Comparison of ENCODE assay signal across 8 mouse cellular contexts in genomic region chr7:127769651-127770038, GRCm38 (mm10). TPM values are rescaled to one million over a fixed set of nuclear protein-coding genes. Genes with fewer than 3 reads are reported as not detected.
DNase-seq lines count a peak whose midpoint lies in the region; ATAC-seq and TF ChIP-seq lines count a peak whose summit lies in the region.

TSS of gene Orai3 (plus strand) at chr7:127769815.

- H3K9ac ChIP-seq in kidney, embryonic 15.5 days: peak within 1 kb of the TSS; percentile 91
- H3K9ac ChIP-seq in liver, embryonic 11.5 days (ENCODE audit: low read depth, low read length): peak within 1 kb of the TSS; percentile 93
- H3K9ac ChIP-seq in stomach, embryonic 14.5 days (replicated peaks; ENCODE audit: low read depth, low read length): peak within 1 kb of the TSS; percentile 78

- H3K27me3 ChIP-seq in heart, embryonic 10.5 days (ENCODE audit: insufficient read depth, poor library complexity, severe bottlenecking): peaks cover 17% of the 10 kb centered on the region; the same call in 1 of the 2 replicates
- H3K27me3 ChIP-seq in kidney, embryonic 15.5 days: no peaks in the 10 kb centered on the region
- H3K27me3 ChIP-seq in liver, embryonic 11.5 days (replicated peaks; ENCODE audit: control insufficient read depth, insufficient read depth, low read length): no peaks in the 10 kb centered on the region
- no peaks in the 10 kb centered on the region for H3K27me3 ChIP-seq in myocyte (ENCODE audit: control insufficient read depth, insufficient read depth, insufficient read length)
- H3K27me3 ChIP-seq in stomach, embryonic 14.5 days (ENCODE audit: control insufficient read depth, insufficient read depth, low read length): no peaks in the 10 kb centered on the region

- under 1% methylated on average over 24 of the region's 24 CpGs for WGBS in heart, embryonic 10.5 days
- under 1% methylated on average over 24 of the region's 24 CpGs for WGBS in kidney, embryonic 15.5 days
- WGBS in liver, embryonic 11.5 days: under 1% methylated on average over 24 of the region's 24 CpGs
- whole genome bisulfite sequencing in stomach, embryonic 14.5 days: under 1% methylated on average over 24 of the region's 24 CpGs

- H3K4me3 ChIP-seq in heart, embryonic 10.5 days: peak within 1 kb of the TSS; percentile 73
- peak within 1 kb of the TSS; percentile 81 for H3K4me3 ChIP-seq in kidney, embryonic 15.5 days (replicated peaks)
- H3K4me3 ChIP-seq in liver, embryonic 11.5 days (ENCODE audit: low read depth, low read length): peak within 1 kb of the TSS; percentile 79
- peak within 1 kb of the TSS; percentile 84 for H3K4me3 ChIP-seq in myocyte
- peak within 1 kb of the TSS; percentile 62 for H3K4me3 ChIP-seq in stomach, embryonic 14.5 days (ENCODE audit: low read depth, low read length)

- peak within 1 kb of the TSS; percentile 94 for H3K4me2 ChIP-seq in kidney, embryonic 15.5 days
- peak within 1 kb of the TSS; percentile 94 for H3K4me2 ChIP-seq in liver, embryonic 11.5 days
- H3K4me2 ChIP-seq in myocyte (ENCODE audit: low read depth): peak within 1 kb of the TSS; percentile 99
- peak within 1 kb of the TSS; percentile 72 for H3K4me2 ChIP-seq in stomach, embryonic 14.5 days (replicated peaks; ENCODE audit: low read depth, low read length)

- no peaks in the 10 kb centered on the region for H3K9me3 ChIP-seq in heart, embryonic 10.5 days
- no peaks in the 10 kb centered on the region for H3K9me3 ChIP-seq in kidney, embryonic 15.5 days (replicated peaks)
- H3K9me3 ChIP-seq in liver, embryonic 11.5 days (ENCODE audit: control insufficient read depth, low read length): no peaks in the 10 kb centered on the region
- no peaks in the 10 kb centered on the region for H3K9me3 ChIP-seq in stomach, embryonic 14.5 days (ENCODE audit: control insufficient read depth, low read depth, low read length)

- peak within 1 kb of the TSS; percentile 91 for H3K27ac ChIP-seq in heart, embryonic 10.5 days
- H3K27ac ChIP-seq in kidney, embryonic 15.5 days: peak within 1 kb of the TSS; percentile 98
- peak within 1 kb of the TSS; percentile 93 for H3K27ac ChIP-seq in liver, embryonic 11.5 days (ENCODE audit: low read depth, low read length)
- H3K27ac ChIP-seq in stomach, embryonic 14.5 days (ENCODE audit: low read length): peak within 1 kb of the TSS; percentile 92

- ATAC-seq in erythroblast, adult 5-6 weeks (replicated peaks; ENCODE audit: low FRiP score, poor library complexity, severe bottlenecking): peak; percentile 24
- ATAC-seq in kidney, embryonic 15.5 days (replicated peaks; ENCODE audit: low FRiP score): peak; percentile 86
- peak; percentile 55 for ATAC-seq in liver, embryonic 11.5 days (replicated peaks; ENCODE audit: low FRiP score)
- peak; percentile 81 for ATAC-seq in stomach, embryonic 14.5 days (ENCODE audit: insufficient number of reproducible peaks, insufficient read depth, low FRiP score, low read depth)

- peaks cover 32% of the 10 kb centered on the region for H3K36me3 ChIP-seq in heart, embryonic 10.5 days
- H3K36me3 ChIP-seq in kidney, embryonic 15.5 days: peaks cover 42% of the 10 kb centered on the region
- peaks cover 11% of the 10 kb centered on the region; the same call in 1 of the 2 replicates for H3K36me3 ChIP-seq in liver, embryonic 11.5 days (ENCODE audit: control insufficient read depth, insufficient read depth, low read length)
- H3K36me3 ChIP-seq in myocyte (ENCODE audit: control insufficient read depth, insufficient read depth): peaks cover 5% of the 10 kb centered on the region
- H3K36me3 ChIP-seq in stomach, embryonic 14.5 days (ENCODE audit: control insufficient read depth, insufficient read depth, low read length): peaks cover 27% of the 10 kb centered on the region; the same call in 1 of the 2 replicates

- TF ChIP-seq POLR2A in myocyte (IDR thresholded peaks at IDR 0.05; ENCODE audit: insufficient read length, low read depth): peak; percentile 90

- H3K4me1 ChIP-seq in heart, embryonic 10.5 days: peaks cover 44% of the 10 kb centered on the region
- peaks cover 33% of the 10 kb centered on the region for H3K4me1 ChIP-seq in kidney, embryonic 15.5 days
- peaks cover 43% of the 10 kb centered on the region for H3K4me1 ChIP-seq in liver, embryonic 11.5 days (replicated peaks; ENCODE audit: control insufficient read depth, insufficient read depth, low read length)
- peaks cover 19% of the 10 kb centered on the region for H3K4me1 ChIP-seq in stomach, embryonic 14.5 days (ENCODE audit: control insufficient read depth, insufficient read depth, low read length)

- H3K79me2 ChIP-seq in myocyte (ENCODE audit: control insufficient read depth, insufficient read depth): no peaks in the 10 kb centered on the region

- peak; percentile 89 for DNase-seq in 416B (ENCODE audit: low read depth)
- peak; percentile 70 to 79 for DNase-seq in adrenal gland, postnatal 4 days (ENCODE audit: low spot score in 2 of 2)
- peak; percentile 92 for DNase-seq in heart, embryonic 10.5 days (ENCODE audit: low spot score)
- DNase-seq in liver, embryonic 11.5 days (ENCODE audit: low spot score): peak; percentile 85

- H3ac ChIP-seq in myocyte (ENCODE audit: control insufficient read depth, insufficient read length): peak within 1 kb of the TSS; percentile 25

TF ChIP-seq in myocyte, 11 proteins besides CTCF, POLR2A, EP300 and RAD21:
- TF ChIP-seq POLR2AphosphoS2 (IDR thresholded peaks at IDR 0.05; ENCODE audit: insufficient read length, low read depth) (peak; percentile 94), USF1 (IDR thresholded peaks at IDR 0.05; ENCODE audit: low read depth) (peak; percentile 54), REST (IDR thresholded peaks at IDR 0.05; ENCODE audit: insufficient read depth, insufficient read length) (no peak), MYOD1 (IDR thresholded peaks at IDR 0.05; ENCODE audit: control insufficient read depth in 1 of 3, insufficient read length in 2 of 3, low read depth in 2 of 3) (peak in 1 of 3 experiments; percentile 8)
TF ChIP-seq in myocyte: peak in this region for 3.

RNA-seq across cellular contexts. Expression of gene Orai3, which starts in this region (rescaled TPM):
- total RNA-seq in adrenal gland, postnatal 4 days (2021): 10 to 100 TPM; 26.7 to 28.9 TPM
- total RNA-seq in erythroblast, adult 5-6 weeks (2015; ENCODE audit: low replicate concordance): 2.9 and 9.0 TPM in 2 replicates
- 5.7 and 9.8 TPM in 2 replicates for total RNA-seq in erythroblast, adult 5-6 weeks (2017; ENCODE audit: low replicate concordance)
- 12.9 and 19.8 TPM in 2 replicates for polyA plus RNA-seq in heart, embryonic 10.5 days (2016; fragmentation: Nextera tagmentation; extraction: Ambion mirVana)
- polyA plus RNA-seq in kidney, embryonic 15.5 days (2015; fragmentation: Nextera tagmentation; extraction: Ambion mirVana): 25.1 and 26.7 TPM in 2 replicates
- 22.0 and 23.7 TPM in 2 replicates for polyA plus RNA-seq in liver, embryonic 11.5 days (2014; fragmentation: Nextera tagmentation; extraction: Ambion mirVana)
- 16.3 TPM for polyA plus RNA-seq in myocyte (2012; fragmentation: generic; extraction: Trizol)
- 19.6 and 24.8 TPM in 2 replicates for polyA plus RNA-seq in stomach, embryonic 14.5 days (2014; fragmentation: Nextera tagmentation; extraction: Ambion mirVana)

Comparison
In these comparisons a context has a peak if more than half of its experiments do, and no peak if none do; other contexts are left out.
1. Peak in every context shown above with its lines: DNase-seq, ATAC-seq, H3K4me3 ChIP-seq and H3K27ac ChIP-seq.
2. ATAC-seq: peak in every context shown above with its lines; median percentile 86 in kidney, embryonic 15.5 days; 81 in stomach, embryonic 14.5 days; 55 in liver, embryonic 11.5 days; 24 in erythroblast, adult 5-6 weeks.